Mouse (Mus musculus) liver, adult 2 months (tissue): ENCODE measurements at regions not wholly inside any gene's neighbourhood (a gene's known extent, or its start where the extent isn't known, plus 50 kb on each side); places are given as distances from the start of the nearest gene placed in this dataset.

Experiments used
- CTCF ChIP-seq: fragments of 200-500 bp; IDR thresholded peaks from 2 replicates; pipeline ENCODE4 v1.5.1; 2011; ENCODE audit warnings: low read depth, low read length, control low read depth
- POLR2A ChIP-seq: fragments of 200-500 bp; IDR thresholded peaks from 2 replicates; pipeline ENCODE4 v1.6.1; 2011; ENCODE audit warnings: low read length, control low read depth; ENCODE audit not compliant: insufficient read depth; ENCODE audit errors: extremely low read depth

GRCm38 (mm10) chr15:11584155-11584554, 184.7 kb upstream of the Tars start:
- no peak for TF ChIP-seq CTCF
- no peak for TF ChIP-seq POLR2A
